Mouse (Mus musculus) cerebellum, adult 9-11 months (tissue): Measurements from ENCODE around the gene Phf1.

ENCODE experiments used
- DNase-seq: peaks from one replicate; pipeline ENCODE4 v3.0.0; 2022

Gene Phf1

DNA sequence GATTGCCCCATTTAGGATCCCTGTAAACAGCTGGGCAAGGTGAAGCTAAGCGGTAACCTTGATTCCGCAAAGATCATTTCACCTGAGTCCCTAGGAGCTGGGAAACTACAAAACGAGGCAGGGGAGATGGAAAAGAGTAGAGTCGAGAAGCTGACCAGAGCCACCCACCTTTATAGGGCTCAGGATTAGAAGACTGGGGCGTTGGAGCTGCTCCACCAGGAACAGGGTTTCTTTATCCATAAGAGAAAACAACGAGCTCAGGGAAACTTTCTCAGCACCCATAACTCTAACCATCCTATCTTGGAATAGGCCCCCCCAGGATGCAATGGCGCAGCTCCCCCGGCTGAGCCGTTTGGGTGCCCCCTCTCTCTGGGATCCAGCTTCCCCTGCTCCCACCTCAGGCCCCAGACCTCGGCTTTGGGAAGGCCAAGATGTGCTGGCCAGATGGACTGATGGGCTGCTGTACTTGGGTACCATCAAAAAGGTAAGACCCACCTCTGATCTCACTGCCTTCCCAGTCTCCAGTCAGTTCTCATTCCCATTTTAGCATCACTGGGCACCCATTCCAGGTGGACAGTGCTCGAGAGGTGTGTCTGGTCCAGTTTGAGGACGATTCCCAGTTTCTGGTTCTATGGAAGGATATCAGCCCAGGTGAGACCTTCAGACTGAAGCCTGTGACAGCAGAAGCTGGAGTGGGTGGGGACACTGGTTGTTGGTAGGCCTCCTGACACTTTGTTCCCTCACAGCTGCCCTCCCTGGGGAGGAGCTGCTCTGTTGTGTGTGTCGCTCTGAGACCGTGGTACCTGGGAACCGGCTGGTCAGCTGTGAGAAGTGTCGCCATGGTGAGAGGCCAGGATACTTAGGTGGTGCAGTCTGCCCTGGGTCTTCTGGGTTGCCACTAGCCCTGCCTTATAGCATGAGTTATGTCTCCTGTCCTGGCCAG is 1.3 kb downstream of the Phf1 start:
- DNase-seq, result peak; percentile 45

DNA sequence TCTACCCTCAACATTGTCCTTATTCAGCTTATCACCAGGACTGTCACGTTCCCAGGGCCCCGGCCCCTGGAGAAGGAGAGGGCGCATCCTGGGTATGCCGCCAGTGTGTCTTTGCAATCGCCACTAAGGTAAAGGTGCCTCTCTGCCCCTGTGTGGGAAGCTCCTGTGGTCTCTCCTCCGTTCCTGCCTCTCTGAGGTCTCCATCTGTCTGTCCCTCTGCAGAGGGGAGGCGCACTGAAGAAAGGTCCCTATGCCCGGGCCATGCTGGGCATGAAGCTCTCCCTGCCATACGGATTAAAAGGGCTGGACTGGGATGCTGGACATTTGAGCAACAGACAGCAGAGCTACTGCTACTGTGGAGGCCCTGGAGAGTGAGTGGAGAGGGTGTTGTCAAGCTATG is 2.2 kb downstream of the Phf1 start:
- no peak for DNase-seq

DNA sequence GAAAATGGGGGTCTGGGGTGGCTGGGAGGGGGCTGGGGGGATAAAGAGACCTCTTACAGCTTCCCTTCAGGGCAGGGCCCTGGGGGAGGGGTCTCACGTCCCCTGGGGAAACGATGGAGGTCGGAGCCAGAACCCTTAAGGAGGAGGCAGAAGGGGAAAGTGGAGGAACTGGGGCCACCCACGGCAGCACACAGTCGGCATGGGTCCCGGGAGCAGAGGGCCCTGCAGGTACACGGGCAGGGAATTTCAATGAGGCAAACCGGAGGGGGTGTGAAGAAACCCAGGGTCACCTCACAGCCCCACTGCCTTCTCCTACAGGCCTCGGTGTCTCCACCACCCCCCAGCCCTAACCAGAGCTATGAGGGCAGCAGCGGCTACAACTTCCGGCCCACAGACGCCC is 3.6 kb downstream of the Phf1 start:
- DNase-seq, result peak; percentile 63

DNA sequence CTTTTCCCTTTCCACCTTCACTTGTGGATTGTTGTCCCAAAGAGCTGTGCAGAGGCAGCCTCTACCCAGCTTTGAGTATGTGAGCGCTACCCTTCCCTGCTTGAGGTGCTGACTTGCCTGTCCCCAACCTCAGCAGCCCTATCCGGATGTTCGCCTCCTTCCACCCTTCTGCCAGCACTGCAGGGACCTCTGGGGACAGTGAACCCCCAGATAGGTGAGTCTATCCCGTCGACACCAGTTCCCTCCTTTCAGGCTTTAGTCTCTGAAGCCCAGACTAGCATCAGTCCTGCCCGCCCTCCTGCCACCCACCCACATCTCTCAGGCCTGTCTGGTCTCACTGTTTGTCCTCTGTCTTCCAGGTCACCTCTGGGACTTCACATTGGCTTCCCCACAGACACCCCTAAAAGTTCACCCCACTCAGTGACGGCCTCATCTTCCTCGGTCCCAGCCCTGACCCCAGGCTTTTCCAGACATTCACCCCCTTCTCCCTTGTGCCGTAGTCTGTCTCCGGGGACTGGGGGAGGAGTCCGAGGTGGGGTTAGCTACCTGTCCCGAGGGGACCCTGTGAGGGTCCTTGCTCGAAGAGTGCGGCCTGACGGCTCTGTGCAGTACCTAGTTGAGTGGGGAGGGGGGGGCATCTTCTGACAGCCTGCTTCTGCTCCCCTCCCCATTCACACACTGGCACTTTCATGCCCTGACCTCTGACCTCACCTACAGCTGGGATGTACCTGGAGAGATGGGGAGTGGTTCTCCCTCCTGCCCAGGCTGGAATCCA is 4.3 kb downstream of the Phf1 start:
- DNase-seq, result peak; percentile 70

DNA sequence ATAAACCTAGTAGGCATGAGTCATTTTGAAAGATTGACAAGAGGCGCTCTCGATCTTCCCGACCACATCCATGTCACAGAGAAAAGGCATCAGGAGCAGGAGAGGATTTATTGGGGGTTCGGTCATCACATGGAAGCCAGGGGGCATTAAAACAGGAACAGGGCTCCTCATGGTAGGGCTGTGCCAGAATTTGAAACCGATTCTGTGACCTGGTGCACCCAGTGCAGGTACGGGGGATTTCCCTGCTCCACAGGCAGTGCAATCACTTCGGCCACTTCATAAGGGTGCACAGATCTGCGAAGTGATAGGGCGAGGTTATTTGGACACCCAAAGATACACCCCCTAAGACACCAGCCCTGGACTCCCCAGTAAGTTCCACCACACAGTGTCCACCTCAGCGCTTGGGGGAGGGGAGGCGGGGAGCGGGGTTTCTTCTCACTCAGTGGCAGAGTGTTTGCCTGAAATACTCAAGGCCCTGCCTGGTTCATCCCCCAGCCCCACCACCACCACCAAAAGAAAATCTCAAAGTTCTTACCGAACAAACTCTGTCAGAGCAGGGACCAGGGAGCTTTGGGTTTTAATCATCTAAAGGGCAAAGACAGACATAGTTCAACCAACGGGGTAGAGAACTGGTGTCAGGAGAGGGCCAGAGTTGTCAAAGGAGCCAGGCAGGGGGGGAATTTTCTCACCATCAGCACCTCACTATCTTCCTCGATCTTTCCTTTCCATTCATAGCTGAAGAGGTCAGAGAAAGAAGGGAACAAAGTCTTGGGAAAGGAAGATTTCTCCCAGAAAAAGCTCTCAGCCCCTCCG is 5.2 kb downstream of the Phf1 start:
- peak; percentile 60 for DNase-seq

DNA sequence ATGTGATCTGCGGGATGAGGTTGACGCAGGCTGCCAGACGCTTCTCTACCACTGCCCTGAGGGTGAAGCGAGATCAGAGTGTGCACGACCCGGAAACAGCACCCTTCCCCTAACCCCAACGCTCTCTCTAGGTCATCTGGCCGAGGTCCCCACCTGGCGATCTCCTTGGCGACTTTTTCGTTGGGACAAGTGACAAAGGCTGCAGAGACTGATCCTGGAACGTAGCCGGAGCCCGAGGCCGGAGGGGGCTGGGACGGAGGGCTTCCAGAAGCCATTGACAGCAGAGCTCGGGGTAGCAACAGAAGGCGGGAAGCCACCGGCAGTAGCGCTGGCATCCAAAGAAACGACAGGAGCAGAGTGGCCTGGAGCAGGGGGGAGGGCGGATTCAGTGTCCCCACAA is 5.9 kb downstream of the Phf1 start:
- peak; percentile 82 for DNase-seq

DNA sequence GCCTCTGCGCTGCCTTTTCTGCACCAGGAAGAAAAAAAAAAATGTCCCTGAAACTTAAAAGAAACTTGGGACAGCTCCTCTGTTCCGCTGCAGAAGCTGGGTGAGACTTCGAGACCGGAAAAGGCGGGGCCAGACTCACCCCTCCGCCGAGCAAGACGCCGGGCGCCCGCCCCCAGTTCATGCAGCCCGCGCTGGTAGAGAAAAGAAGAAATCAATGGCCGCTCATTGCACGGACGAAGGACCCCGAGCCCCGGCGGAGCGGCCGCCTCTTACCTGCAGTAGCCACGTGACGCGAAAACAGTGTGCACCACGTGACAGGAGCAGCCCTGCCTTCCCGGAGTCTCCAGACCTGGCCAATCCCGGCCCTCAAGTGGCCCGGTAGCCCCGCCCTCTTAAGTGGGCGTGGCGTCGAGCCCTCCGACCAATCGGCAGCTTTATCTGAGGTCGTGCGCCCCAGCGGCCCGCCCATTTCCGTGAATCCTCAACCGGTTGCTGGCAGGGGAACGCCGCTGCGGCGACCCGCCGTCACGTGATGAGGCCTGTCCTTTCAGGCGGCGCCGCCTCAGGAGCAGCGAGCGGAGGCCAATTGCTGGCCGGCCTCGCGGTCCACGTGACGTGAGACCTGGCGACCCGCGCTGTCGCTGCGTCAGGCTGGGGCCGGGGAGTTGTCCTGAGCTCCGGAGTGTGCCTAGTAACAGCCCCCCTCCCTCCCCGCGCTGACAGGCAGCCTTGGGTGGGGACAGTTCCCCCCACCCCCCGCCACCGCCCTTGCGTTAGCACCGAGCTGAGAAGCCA is 6.5 kb downstream of the Phf1 start, which contains the start of gene Cuta:
TSS of gene Cuta (minus strand) at position 392 of the 795 bp plus-strand sequence.
- DNase-seq, result peak; percentile 100

DNA sequence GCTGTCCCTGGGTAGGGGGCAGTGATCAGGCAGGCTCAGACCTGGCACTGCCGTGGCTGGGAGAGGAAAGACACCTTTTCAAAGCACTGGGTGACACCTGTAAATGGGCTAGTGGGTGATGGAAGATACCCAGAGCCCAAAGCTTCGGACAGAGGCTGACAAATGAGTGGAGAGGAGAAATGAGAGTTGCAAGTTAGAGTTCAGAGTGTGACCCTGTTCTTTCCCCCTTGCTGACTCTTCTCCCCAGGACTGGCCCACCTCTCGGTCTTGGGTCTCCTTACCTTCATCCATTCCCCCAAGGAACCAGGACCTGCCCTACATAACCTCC is 7.1 kb downstream of the Phf1 start:
- DNase-seq, result no peak

DNA sequence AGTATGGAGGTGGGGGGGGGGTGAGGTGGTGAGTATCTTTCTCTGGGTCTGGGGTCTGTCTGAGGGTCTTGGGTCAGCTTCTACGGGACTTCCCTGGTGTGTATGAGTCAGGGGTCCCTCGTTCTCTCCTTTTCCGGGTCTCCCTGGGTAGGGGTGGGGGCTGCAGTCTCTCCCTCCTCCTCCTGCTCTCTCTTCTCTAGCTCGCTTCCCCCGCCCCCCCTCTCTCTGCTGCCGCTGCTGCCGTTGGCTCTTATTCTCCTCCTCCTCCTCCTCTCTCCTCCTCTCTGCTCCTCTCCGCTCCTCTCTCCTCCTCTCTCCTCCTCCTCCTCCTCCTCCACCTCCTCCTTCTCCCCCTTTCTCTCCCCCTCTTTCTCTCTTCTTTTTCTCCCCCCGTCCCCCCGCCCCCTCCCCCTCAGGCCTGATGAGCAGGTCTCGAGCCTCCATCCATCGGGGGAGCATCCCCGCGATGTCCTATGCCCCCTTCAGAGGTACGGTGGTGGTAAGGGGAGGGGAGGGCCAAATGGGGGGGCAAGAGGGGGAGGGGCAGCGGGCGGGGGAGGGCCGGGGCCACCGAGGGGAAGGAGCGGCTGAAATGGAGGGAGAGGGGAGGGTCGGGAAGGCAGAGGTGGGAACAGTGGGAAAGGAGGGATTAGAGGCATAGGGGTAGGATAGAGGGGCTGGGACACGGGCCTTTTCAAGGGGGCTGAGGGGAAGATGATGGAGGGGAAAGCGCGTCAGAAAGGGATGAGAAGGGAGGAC is 8.4 kb downstream of the Phf1 start, which contains the start of gene Syngap1:
TSS of gene Syngap1 (plus strand) at position 223 of the 759 bp plus-strand sequence.
- peak; percentile 79 for DNase-seq

DNA sequence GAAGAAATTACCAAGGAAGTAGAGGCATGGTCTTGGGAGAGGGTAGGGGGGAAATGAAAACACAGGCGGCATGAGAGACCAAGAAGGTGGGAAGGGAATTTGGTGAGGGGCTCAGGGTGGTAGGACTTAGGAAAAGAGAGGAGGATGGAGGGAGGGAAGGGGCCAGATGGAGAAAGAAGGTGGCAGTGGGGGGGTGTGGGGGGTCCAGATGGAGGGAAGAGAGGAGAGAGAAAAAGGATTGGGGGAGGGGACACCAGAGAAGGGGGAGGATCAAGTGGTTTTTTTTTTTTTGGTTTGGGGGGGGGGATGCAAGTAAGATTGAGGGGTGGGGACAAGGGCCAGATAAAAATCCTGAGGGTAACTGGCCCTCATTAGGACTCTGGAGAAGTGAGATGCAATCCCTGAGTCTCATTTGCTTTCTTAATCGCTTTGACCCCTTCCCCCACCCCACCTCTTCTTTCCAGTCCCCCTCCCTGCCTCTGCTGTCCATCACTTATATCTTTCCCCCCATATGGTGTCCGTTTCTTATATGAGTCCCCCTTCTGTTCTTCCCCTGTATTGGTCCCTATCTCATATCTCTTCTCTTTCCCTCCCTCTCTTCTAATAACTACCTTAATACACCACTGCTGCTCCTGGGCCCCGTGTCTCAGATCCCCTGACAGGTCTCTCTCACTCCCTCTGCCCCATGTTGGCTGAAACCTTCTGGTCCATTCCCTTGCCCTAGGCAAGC is 9.2 kb downstream of the Phf1 start:
- no peak for DNase-seq

DNA sequence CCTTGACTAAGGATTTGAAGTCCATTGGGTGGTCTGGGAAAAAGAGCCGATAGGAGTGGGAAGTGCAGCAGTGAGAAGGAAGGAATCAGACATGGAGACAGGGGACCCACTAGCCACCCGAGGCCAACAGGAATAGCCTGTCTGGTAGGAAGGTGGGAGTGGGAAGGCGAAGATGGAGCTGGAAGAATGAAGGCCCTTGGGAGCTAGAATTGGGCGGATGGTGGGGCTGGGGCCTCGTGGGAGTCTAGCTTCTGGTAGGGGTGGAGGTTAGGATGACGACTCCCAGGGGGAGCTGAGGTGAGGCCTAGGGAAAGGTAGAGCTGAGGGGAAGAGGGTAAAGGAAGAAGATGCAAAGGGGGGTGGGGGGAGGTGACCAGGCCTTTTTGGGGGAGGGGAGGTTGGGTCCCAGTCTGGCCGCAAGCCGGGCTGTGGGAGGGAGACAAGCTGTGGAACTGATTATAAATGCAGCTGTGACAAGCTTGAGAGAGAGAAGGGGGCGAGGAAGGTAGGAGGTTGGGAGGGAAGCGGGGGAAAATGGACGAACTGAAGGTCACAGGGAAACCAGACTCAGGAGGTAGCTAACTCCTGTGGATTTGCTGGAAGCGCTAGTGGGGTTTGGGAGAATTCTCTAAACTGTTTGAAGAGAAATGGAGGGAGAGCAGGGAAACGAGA is 13.1 kb downstream of the Phf1 start:
- peak; percentile 50 for DNase-seq

DNA sequence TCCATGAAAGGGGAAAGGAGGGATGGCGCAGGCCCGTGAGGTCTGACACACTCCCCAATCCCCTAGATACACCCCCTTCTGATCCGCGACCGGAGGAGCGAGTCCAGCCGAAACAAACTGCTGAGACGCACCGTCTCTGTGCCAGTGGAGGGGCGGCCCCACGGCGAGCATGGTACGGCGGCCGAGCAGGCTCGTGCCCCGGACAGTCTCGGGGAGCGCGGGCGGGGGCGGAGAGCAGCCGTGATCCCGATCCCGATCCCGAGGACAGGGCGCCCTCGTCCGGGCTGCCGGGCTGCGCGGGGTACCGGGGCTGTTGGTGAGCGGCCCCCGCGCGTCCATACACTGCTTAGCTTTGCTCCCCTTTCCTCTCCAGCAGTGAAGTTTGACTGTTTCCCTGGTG is 13.7 kb downstream of the Phf1 start:
- peak; percentile 86 for DNase-seq

DNA sequence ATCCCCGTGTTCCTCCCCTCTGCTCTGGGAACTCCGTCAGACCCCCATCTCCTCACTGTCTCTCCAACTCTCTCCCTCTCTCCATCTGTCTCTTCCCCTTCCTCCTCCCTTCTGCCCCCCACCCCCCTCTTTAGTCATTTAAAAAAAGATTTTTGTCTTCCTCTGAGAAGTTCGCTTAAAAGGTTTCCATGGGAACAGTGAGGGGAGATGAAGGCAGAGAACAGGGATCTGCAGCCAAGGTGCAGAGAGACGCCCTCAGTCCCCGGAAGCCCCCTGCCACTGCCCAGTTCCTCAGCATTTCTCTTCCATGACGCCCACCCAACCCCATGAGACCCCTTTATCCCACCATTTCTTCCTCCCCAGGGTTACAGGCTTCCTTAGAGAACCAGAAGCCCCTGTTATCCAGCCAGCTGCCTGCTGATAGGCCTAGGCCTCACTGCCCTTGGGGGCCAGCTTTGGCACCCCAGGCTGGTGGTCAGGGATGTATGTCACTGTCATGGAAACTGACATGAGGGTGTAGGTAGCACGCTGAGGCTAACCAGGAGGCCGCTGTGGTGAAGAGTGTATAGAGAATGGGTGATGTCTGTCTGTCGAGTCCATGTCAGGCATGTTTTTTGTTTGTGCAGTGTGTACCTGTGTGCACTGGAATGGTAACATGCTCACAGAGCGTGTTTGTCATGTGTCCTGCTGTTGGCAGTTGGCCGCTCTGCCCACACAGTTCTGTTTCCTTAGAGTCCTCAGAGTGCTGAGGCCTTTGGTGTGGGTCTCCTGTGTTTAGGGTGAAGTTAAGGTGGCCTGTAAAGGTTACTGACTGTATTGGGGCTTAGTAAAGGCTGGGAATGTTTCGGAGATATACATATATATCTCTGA is 14.6 kb downstream of the Phf1 start:
- DNase-seq, result peak; percentile 65

DNA sequence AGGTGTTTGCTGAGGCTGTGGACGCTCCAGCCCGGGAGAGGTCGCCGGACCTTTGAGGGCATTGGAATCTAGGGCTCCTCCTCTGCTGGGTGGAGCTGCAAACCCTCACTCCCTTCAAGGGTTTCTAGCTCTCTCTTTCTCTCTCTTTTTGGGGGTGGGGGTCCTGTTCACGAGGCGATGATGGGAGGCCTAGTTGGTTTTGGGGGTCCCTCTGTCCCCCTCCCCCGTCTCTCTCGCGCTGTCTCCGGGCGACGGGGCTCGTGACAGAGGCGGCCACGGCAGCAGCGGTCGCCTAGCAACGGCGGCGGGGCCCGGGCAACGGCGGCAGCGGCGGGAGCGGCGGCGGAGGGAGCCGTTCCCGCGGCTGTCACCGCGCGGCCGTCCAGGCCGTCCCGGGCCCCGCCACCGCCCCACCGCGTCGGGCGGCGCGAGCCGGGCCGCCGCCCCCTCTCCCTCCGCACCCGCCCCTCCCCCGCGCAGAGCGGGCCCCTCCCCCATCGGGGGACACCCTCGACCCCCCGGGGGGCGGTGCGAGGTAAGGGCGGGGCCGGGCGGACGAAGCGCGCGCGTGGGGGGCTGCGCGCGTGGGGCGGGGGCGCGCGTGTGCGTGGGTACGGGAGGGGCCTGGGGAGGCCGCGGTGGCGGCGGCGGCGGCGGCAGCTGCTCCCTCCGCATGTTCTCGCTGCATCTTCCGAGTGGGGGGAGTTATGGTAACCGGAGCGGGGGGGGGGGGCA is 15.6 kb downstream of the Phf1 start:
- DNase-seq, result peak; percentile 68

DNA sequence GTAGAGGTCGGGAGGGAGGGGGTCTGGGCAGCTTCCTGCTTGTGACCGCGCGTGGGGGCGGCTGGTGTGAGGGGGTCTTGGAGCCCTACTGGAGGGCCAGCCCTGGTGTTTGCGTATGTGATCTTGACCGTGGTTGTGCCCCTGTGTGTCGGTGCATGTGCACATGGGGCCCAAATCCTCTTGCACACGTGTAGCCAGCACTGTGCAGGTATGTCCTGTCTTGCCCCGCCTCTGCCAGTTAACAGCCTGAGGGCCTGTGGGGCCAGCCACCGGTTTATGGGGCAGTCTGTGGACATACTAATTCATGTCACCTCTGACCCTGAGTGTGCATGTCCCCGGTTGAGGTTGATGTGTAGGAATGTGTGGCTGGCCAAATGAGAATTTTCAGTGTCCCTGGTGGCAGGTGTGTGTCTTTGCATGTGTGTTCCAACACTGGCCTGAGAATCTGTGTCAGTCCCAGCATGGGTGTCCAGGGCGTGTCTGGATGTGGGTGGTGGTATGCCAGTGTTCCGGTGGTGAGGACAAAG is 16.3 kb downstream of the Phf1 start:
- peak; percentile 67 for DNase-seq

DNA sequence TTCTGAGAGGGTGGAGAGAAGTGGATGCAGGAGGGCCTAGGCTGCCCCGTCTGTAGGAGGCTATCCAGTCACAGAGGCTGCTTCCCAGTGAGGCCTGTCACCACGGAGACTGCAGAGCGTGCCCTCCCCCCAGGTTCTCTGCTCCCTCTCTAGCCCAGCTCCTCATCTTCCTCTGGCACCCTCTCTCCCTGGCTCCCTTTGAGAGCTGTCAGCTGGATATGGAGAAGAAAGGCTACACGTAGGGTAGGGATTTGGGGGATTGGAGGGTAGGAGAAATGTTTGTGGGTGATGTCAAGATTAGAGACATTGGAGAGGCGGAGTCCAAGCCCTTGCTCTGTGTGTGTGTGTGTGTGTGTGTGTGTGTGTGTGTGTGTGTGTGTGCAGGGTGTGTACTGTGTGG is 17.0 kb downstream of the Phf1 start:
- DNase-seq, result no peak

DNA sequence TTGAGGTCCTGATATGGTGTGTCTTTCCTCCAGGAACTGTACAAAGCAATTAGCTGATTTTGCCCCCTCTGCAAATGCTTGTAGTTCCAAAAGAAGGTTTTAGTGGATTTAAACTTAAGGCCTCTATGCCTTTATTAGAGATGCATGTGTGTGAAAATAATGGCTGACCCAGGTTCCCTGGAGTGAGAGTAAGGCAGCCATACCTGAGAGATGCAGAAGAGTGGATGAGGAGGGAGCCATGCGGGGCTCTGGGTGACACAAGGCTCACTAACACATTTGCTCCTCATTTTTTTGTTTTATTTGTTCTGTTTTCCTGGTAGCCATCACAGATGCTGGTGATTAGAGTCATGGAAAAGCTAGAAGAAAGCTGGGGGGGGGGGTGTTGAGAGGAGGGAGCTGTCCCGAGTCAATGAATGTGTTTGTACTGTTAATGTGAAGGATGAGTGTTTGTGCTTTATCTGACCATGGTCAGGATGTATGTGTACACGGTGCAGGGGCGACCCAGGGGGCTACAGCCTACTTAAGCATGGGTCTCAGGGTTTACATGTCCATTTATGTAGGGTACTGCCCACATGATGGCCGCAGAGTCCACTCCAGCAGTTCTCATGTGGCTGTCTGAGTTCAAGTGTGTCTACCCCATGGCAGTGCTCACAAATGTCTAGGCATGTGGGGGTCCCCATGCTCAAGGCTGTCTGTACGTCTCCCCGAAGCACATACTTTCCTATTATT is 17.9 kb downstream of the Phf1 start:
- no peak for DNase-seq
